ENCODE assay signal across 24 mouse cellular contexts in genomic region chr5:23999083-23999671, GRCm38 (mm10). TPM values are rescaled to one million over a fixed set of nuclear protein-coding genes. Genes with fewer than 3 reads are reported as not detected.
A peak's percentile ranks its signal among the peaks of the same experiment; 100 is the strongest.
DNase-seq lines count a peak whose midpoint lies in the region; TF ChIP-seq lines count a peak whose summit lies in the region.
"Had no signal": no experiment of that assay in that cellular context is flagged by ENCODE, and none has a peak within 500 bp of the region (broad histone marks: within the 10 kb centered on the region; RNA-seq: fewer than 3 reads in every experiment).

No protein-coding gene starts in this region.

- H3K4me3 ChIP-seq in layer of hippocampus, adult 2 months = no peak overlapping the region
- H3K4me3 ChIP-seq: embryonic facial prominence, embryonic 12.5 days; embryonic facial prominence, embryonic 15.5 days; heart, adult 2 months; heart, embryonic 10.5 days; heart, embryonic 13.5 days had no signal

- TF ChIP-seq CTCF in layer of hippocampus, adult 2 months (conservative IDR thresholded peaks at IDR 0.05) = peak; percentile 33

- peak overlapping the region; percentile 21; the same call in 1 of the 2 replicates for H3K27ac ChIP-seq in layer of hippocampus, adult 2 months
- H3K27ac ChIP-seq: embryonic facial prominence, embryonic 12.5 days; embryonic facial prominence, embryonic 15.5 days; heart, adult 2 months; heart, embryonic 10.5 days; heart, embryonic 13.5 days; hindbrain, embryonic 14.5 days; hindbrain, postnatal 0 days had no signal

- DNase-seq in adrenal gland, adult 2 months = peak; percentile 34
- DNase-seq in adrenal gland, postnatal 4 days (ENCODE audit: low spot score in 2 of 2) = no peak
- DNase-seq in kidney, adult 8-10 months = peak; percentile 10 to 48
- DNase-seq in kidney, postnatal 25 days = no peak
- no peak for DNase-seq in layer of hippocampus, adult 2 months (ENCODE audit: low spot score in 2 of 2)
- DNase-seq in layer of hippocampus, postnatal 10 days (ENCODE audit: low spot score in 2 of 2) = no peak
- DNase-seq in yolk sac, embryonic 10.5 days (ENCODE audit: low spot score) = peak; percentile 53
- no peak for DNase-seq in heart, adult 18-20 months
- DNase-seq: adrenal gland, adult 8-10 months; adrenal gland, postnatal 25 days; cerebellum, adult 11 months; cerebellum, adult 2 months; cerebellum, adult 9-11 months; cerebellum, postnatal 25 days; gastrocnemius, postnatal 25 days; heart, adult 2 months; heart, postnatal 14 days; heart, postnatal 4 days had no signal

RNA-seq across cellular contexts. Expression of gene Fam126a, which starts 31.3 kb away (rescaled TPM):
- 100 to 1,000 TPM in 1 of 2 experiments, 10 to 100 TPM in 1; 50.1 to 133 TPM for total RNA-seq in adrenal gland, adult 2 months (2021)
- 9.2 and 14.5 TPM in 2 replicates for polyA plus RNA-seq in adrenal gland, adult 2 months (2012; rRNA removed)
- total RNA-seq in adrenal gland, postnatal 4 days (2021) = 10 to 100 TPM; 60.9 to 63.7 TPM
- total RNA-seq in layer of hippocampus, adult 2 months (2021) = 10 to 100 TPM; 24.8 to 28.4 TPM
- total RNA-seq in layer of hippocampus, postnatal 10 days (2021) = 10 to 100 TPM; 38.9 to 40.4 TPM
- total RNA-seq in heart, adult 18-20 months (2021) = 10 to 100 TPM; 37.3 to 42.2 TPM

Comparison
In these comparisons a context has a peak if more than half of its experiments do, and no peak if none do; other contexts are left out.
1. DNase-seq: peak in adrenal gland, adult 2 months (single experiment), kidney, adult 8-10 months (2 of 2) and yolk sac, embryonic 10.5 days (single experiment); none in adrenal gland, postnatal 4 days (0 of 2), kidney, postnatal 25 days (0 of 2), layer of hippocampus, adult 2 months (0 of 2), layer of hippocampus, postnatal 10 days (0 of 2) and heart, adult 18-20 months (0 of 2).